Mouse (Mus musculus) cerebellum, adult 11 months (tissue): Measurements from ENCODE around the gene Ccdc69.
A peak's percentile ranks its signal among the peaks of the same experiment; 100 is the strongest.

Experiments used
- DNase-seq: peaks from one replicate; pipeline ENCODE4 v3.0.0; 2022

Ccdc69 gene

DNA sequence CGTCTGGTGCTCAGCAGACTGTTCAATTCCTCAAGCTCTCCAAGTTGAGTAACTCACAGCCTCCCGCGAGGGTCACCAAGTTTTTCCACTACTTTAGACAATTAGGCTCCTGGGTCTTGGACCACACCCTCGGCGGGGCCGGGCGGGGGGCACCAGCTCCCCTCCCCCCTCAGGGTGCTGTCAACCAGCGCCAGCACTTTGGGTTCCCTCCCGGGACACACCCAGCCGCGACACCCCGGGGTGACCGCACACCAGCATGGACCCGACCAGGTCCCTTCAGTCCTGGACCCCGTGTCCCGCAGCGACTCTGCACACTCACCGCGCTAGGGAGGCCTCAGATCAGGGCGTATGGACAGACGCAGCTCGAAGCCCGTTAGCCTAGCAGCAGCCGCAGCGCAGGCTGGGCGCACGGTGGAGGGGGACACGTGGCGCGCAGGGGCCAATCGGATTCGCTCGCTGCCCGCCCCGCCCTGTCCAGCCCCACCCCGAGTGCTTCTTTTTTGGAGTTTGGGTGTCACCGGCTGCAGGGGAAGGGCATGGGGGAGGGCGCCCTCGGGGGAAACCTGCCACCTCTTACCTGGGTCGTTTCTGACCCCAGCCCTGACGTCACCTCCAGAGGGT lies 44.8 kb downstream of the Ccdc69 start, which contains the start of gene Anxa6:
Gene Anxa6 (minus strand): TSS at position 406 of the 621 bp plus-strand sequence.
- DNase-seq: peak; percentile 75

DNA sequence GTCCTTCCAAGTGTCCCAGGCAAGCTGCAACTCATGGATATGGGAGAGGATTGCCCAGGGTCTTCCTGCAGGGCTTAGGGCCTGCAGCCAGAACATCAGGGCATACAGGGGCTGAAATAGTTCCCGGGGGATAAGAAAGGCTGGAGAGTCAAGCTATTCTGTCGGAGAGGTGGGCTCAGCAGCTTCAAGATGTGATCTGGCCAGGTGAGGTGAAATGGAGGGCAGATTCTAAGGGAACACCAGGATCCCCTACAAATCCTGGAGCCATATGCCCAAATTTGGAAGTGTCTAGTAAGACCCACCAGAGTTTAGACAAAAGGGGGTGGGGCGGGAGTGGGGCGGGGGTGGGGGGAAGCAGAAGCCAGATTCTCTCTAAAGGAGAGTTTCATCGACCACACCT lies 45.6 kb downstream of the Ccdc69 start:
- DNase-seq: no peak

DNA sequence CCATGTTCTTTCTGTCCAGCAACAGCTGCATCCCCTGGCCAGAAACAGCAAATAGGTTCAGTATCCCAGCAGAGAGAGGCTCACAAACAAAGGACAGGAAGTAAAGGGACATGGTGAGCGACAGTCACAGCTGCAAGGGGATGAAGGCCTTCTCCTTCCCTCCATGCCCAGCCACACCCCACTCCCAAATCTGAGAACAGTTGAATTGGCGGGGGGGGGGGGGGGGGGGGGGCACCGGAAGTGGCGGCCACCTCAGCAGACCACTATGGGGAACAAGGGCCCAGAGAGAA lies 46.0 kb downstream of the Ccdc69 start:
- no peak for DNase-seq

DNA sequence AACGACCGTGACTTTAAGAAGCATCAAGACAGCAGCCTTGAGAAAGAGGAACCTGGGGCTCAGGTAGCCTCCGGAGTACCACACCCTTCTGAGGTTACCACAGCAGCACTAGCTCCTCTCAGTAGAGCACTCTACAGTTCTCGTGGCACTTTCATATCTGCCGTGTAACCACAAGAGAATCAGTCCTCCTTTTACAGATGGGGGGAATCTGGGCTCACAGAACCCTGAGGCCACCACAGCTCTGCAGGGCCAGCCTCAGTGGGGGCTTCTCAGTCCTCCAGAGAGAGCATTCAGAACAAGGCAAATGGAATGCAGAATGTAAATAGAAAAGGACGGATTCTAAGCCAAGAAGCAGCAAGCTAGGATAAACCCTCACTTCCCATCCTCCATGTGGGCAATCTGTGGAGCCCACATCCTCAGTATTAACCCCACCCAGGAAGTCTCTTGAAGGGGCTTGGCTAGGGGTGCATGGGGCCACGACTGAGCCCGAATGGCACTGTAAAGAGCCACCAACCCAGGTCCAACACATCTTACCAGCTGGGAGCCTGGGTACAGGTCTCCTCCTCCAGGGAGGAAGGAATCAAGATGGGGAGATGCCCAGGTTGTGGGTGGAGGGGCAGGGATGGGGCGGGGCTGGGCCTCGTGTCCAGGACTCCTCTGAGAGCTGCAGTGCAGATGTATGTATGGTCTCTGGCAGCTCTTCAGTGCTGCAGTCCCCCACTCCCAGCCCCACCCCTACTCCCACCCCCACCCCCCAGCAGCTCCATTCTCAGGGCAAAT lies 46.5 kb downstream of the Ccdc69 start:
- no peak for DNase-seq

DNA sequence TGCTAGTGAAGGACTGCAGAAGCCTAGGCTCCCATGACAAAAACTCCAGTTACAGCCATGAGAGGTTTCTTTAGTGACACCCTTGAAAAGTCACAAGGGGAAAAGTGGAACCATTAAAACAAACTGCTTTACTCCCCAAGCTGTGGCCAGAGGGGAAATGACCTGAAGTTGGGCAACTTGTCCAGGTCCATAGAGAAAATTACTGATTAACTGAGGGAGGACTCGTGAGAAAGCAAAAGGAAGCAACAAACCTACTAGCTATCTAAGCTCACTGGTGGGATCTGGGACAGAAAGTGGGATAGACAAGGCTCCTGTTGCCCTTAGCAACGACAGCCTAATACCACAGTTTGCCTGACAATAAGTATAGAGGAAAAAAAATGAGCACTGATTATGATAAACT lies 49.4 kb downstream of the Ccdc69 start:
- no peak for DNase-seq

DNA sequence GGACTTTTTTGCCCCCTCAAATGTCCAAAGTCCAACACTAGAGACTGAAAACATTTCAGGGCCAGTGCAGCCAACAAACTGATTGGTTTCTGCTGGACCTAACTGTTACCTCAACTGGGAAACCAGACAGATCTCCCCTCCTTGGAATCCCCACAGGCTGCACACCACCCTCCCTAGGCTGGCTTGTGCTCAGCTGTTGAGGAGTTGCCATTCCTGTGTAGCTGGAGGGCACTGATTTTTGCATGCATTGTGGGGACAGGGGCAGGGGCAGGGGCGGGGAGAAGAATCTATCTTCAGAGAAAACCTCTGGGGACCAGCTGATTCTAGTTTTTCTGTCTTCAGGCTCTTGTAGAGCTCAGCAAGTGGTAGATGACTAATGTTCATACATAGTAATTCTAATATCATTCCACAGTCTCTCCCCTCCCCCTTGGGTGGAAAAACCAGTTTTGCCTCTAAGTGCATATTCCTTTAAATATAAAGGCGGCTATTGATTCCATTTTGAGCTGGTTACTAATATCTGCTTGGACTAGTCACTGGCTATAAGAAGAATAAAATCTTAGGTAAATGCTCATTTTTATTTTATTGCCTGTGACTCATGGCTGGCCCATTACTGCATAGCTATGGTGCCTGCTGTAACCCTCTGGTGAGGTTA lies 50.6 kb downstream of the Ccdc69 start:
- DNase-seq: no peak

DNA sequence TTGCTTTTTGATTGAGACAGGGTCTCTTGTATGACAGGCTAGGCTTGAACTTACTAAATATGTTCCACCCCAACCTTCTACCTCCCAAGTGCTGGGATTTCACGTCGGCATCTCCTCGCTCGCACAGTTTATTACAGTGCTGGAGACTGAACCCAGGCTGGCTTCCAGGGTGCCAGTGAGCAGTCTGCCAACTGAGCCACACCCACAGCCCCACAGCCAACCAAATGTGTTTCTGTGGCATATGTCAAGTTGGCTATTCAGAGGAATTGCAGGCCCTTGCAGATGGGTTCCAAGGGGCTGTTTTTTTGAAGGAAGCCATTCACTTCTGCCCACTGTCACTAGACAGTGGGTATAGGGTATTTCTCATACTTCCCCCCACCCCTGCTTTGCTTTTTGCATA lies 52.0 kb downstream of the Ccdc69 start:
- DNase-seq: peak; percentile 33

DNA sequence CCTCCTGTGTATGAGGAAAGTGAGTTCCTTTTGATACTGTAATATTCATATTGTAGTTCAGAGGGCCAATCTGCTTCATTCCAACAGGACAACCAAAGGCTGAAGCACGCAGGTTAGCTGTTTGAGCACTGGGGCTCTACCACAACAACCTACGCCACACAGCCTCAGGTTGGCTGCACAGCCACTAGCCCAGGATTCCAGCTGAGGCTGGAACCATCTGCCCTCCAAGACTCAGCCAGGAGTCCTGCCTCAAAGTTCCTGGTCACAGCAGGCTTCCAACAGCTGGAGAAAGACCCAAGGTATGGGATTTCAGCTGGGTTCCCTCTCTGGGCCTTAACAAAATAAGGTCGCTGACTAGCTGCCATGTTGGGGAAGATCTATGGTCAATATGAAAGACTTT lies 54.3 kb downstream of the Ccdc69 start:
- DNase-seq: no peak

DNA sequence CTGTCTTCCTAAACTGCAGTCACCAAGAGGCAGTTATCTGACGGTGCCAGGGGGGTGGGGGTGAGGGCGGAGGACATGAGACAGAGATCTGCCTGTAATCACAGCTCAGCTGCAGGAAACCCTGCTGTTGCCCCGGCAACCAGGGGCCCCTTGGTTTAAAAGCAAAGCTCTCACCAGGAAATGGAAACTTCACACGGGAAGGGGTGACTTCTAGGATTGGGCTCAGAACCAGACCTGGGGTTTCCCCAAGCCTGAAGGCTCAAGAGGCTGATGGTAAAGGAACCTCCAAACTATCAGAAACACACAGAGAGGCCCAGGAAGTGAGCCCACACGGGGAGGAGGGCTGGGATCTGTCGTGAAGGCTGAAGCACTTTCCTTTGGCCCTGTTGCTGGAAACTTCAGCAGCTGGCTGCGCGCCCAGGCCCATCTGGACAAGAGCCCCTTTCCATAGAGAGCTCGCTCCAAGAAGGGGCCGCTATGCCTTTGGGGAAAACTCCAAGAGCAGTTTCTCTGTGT lies 54.8 kb downstream of the Ccdc69 start:
- DNase-seq: no peak

DNA sequence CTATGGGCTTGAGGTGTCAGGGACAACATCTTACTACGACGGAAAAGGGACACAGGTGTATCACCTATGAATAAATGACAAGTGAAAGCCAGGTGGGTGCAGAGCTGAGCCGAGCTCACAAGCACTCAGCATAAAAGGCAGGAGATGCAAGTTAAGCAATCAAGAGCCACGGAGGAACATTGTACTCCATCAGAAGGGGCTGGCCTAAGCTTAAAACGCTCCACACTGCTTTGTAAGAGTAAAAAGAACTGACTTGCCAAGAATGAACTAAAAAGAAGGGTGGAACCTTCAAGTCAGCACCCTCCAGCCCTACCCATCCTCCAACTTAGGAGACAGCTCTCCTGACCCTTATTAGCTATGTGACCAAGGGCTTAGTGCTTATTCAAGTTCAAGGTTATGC lies 55.4 kb downstream of the Ccdc69 start:
- DNase-seq: no peak

DNA sequence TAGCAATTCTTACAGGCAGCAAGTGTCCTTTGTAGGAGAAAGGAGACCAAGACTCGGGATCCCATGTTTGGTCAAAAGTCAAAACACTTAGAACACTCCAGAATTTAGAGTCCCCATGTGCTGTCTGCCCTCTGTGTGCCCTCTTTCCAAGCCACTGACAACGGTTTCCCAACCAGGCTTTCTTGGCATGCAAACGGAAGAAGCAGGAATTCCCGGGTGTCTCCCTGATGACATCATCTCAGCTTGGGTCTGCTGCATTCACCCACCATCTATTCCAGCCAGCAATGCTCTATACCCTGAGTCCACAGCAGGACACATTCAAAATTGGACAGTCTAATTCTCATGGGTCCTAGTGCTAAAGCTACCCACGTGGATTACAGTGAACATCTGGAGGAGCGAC lies 56.1 kb downstream of the Ccdc69 start:
- DNase-seq: no peak

DNA sequence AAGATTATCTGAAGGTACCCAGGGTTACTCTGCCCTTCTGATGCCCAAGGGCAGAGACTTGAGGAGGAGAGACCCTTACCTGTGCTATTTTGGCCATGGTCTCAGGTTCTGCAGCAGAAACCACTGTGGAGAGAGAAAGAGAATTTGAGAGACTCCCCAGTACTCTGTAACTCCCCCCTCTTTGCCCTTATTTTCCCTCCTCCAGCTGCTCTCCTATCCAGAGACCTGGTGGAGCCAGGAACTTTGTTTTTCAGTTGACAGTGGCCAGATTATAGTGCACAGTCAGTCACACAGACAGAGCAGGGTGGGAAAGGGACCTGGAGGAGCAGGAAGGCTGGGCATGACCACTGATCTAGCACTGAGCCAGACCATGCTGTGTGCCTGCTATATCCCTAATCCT lies 56.5 kb downstream of the Ccdc69 start:
- DNase-seq: no peak

DNA sequence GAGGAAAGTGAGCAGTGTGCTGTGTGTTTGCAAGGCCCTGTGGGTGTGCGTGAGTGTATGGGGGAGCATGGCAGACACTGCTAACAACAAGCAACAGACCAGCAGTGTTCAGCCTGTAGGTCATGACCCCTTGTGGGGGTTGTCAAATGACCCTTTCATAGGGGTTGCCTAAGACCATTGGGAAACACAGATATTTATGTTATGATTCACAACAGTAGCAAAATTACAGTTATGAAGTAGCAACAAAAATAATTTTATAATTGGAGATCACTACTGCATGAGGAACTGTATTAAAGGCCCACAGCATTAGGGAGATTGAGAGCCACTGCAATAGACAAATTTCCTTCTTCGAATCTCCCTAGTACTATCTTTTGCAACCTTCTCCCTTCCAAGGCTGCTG lies 58.2 kb downstream of the Ccdc69 start:
- DNase-seq: no peak

DNA sequence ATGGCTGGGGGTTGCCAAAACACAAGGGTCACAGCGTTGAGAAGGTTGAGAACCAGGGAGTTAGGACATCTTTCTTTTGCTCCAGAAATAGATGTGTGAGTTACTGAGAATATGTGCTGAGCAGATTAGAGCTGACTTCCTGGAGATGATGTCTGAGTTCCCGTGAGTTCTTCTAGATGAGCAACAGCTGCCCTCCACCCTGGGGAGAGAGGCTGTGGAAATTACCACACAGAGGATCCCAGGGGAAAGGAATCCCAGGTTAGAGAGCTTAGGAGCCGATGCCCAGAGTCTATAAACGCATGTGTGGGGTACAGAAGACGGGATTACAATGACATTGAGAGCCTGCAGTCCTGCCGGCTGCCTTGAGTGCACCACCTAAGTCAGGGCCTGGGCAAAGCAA lies 59.9 kb downstream of the Ccdc69 start:
- DNase-seq: no peak

DNA sequence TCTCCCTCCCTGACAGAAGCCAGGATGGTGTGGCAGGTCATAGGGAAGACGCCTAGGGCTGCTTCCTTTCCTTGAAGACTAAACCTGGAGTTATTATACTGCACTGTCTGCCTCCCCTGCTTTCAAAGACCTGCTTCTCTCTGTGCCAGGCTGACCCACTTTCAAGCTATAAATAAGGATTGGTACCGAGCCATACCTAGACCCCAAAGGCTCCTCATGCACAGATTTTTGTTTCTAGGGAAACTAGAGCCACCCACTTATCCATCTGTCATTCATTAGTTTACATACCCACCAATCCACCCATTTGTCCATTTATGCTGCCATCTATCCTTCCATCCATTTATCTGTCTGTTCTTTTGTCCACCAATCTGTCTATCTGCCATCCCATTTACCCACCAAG lies 60.7 kb downstream of the Ccdc69 start:
- DNase-seq: no peak

DNA sequence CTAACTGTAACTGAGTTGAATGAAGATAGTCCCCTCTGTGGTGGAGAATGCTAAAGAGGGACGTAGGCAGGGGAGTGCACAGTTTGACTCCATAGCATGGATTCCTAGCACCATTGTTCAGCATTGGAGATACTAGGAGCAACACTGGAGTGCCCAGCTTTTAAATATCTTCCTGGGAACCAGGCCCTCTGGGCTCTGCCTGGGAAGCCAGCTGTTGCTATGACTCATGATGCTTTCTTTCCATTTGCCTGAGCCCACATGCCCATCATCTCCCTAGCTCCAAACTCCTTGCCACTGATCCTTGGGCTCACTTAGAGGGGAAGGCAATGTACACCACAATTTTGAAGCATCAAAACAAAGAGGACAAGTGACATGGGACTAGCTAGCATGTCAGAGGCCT lies 61.2 kb downstream of the Ccdc69 start:
- DNase-seq: no peak

DNA sequence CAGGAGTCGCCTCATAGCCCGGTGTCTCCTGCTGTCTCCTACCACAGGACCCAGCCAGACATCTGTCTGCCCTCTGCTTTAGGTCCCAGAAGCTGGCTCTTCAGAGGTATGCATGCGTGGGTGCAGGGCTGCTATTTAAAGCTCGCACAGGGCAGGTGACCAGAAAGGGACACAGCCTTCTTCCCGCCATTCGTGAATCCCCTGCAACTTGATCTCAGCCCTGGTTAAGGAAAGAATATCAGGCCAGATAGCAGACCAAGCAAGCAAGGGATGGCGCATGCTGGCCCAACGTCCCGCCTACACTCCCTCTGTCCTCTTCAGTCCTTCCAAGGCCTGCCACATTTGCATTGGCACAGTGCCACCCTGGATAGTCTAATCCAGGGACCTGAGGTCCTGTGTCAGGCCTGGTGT lies 62.1 kb downstream of the Ccdc69 start:
- peak; percentile 58 for DNase-seq

DNA sequence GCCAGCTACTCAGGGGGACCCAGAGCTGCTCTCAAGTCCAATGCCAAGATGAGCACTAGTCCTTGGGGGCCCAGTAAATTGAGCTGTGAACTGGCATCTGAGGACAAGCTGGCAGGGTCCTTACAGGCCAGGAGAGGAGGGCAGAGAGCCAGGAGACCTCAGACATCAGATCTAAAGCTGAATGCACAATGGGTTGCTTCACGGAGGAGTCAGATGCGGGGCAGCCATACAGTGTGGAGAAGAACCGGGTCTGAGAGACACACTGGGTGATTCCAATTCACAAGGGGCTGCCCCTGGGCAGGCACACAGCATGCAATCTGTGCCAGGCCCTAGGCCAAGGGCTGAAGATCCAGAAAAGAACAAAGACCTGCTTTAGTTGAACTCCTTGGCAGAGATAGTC lies 62.7 kb downstream of the Ccdc69 start:
- DNase-seq: no peak

DNA sequence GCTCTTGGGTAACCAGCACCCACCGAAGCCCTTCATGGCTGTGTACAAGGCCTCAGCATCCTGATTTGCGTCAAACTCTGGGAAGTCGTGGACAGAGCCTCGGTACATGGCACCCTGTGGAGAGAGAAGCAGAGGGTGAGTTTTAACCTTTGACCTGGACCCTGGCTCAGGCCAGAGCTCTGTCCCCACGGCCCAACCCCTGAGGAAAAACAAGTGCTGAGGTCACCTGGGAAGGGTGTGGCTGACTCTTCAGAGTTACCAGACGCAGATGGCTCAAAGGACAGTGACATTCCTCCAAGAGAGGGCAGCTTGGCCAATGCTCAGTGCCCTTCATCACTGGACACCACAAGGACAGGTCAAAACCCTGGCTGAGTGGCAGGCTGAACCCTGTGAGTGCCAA lies 64.1 kb downstream of the Ccdc69 start:
- no peak for DNase-seq

DNA sequence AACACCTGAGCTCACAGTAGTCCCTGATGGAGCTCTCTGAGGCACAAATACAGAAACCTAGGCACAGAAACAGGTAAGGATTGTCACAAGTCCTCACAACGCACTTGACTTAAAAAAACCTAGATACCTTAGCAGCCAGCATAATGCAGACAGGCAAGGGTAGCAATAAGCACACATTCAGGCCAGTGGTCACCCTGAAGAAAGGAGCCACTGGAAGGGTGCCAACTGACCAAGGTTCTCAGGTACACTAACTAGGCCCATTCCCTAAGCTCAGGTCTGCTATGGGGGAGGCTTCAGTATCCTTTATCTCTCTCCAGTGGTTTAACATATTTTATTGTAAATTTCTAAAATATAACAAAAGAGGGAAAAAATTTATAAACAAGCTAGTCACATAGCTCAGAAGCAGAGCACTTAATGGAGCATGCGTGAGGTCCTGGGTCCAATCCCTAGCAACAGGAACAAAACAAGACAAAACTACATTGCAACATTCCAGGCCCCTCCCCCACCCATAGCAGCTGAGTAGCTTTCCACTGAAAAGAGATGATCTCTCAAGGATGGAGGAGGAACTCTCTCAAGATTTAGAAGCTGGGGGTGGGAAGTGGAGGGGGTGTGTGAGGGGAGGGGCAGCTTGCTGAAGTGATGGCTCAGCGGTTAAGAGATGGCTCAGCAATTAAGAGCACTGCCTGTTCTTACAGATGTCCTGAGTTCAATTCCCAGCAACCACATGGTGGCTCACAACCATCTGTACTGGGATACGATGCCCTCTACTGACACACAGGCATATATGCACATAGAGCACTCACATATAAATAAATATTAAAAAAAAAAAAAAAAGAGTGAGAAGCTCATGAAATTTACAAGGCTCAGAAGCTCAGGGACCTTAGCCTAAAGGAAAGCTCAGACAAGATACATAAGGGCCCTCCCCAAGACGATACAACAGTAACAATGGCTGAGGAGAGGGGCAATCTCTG lies 65.1 kb downstream of the Ccdc69 start:
- DNase-seq: no peak

DNA sequence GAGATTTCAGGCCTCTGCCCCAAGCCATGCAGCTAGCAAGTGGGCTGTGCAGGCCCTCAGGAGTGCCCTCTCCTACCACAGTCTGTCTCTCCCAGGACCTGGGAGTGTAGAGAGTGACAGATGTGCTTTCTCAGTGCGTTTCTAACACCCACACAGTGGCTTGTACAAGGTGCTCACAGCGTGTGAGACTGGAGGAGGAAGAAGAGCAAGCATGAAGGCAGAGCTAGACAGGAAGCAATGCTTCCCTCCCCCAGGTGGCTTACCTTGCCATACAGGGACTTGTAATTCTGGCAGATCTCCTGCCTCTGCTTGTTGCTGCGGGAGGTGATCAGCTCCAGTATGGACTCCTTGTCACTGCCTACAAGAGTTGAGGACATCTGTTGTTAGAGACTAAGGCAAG lies 66.5 kb downstream of the Ccdc69 start:
- no peak for DNase-seq

DNA sequence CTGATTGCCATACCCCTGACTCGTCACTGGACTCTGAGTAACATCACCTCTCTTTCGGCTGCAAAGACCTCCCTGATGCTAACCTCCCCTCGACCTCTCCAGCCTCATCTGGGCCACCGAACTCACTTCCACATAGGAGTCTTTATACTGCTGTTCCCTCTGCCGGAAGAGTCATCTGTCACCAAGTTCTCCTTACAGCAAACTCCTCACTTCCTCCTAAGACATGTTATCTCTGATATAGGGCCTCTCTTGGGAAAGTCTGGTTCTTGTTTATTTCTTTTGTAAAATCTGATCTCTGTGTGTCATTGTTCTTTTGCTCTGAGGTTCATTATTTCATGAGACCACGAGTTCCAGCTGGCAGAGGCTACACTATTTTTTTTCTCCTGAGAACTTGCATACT lies 69.7 kb downstream of the Ccdc69 start:
- DNase-seq: no peak

DNA sequence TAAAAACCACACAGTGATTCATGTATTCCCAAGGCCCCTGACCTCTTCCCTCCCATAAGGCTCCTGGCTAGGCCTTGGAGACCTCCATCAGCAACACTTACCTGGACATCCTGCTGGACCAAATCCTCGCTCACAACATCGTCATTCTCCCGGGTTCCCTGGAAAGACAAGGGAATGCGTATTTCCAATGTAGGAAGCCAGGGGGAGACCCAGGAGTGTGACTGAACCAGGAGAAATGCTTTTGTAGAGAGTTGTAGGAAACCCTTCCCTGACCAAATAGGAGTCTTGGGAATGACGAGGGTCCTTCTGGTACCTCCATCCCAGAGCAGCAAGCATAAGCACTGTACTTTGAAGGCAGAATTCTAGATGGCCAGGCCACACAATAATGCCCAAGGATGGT lies 72.2 kb downstream of the Ccdc69 start:
- DNase-seq: no peak
